Mouse (Mus musculus): ENCODE measurements at regions not wholly inside any gene's neighbourhood (a gene's known extent, or its start where the extent isn't known, plus 50 kb on each side); places are given as distances from the start of the nearest gene placed in this dataset.

- DNase-seq: no peak
Observed at GRCm38 (mm10) chr3:39062415-39062814, 175.7 kb downstream of the Fat4 start.

GRCm38 (mm10) chr3:39065457-39065856 lies 178.7 kb downstream of the Fat4 start:
- DNase-seq: no peak

GRCm38 (mm10) chr3:39069011-39069410 lies 182.3 kb downstream of the Fat4 start:
- DNase-seq: no peak

GRCm38 (mm10) chr3:39082678-39083270 lies 196.0 kb downstream of the Fat4 start:
- DNase-seq: no peak

- no peak for DNase-seq
Observed at GRCm38 (mm10) chr3:39088948-39089347, 202.2 kb downstream of the Fat4 start.

- no peak for DNase-seq
Observed at GRCm38 (mm10) chr3:39102324-39102723, 215.6 kb downstream of the Fat4 start.

- no peak for DNase-seq
Observed at GRCm38 (mm10) chr3:39109756-39110392, 223.1 kb downstream of the Fat4 start.

- DNase-seq: no peak
Observed at GRCm38 (mm10) chr3:39114056-39114455, 227.3 kb downstream of the Fat4 start.

GRCm38 (mm10) chr3:39114826-39115225 lies 228.1 kb downstream of the Fat4 start:
- no peak for DNase-seq

- no peak for DNase-seq
Observed at GRCm38 (mm10) chr3:39115441-39115840, 228.7 kb downstream of the Fat4 start.

GRCm38 (mm10) chr3:39122250-39122649 lies 235.5 kb downstream of the Fat4 start:
- no peak for DNase-seq

- no peak for DNase-seq
Observed at GRCm38 (mm10) chr3:39130532-39130931, 243.8 kb downstream of the Fat4 start.

- no peak for DNase-seq
Observed at GRCm38 (mm10) chr3:39165006-39165667, 278.4 kb downstream of the Fat4 start.

GRCm38 (mm10) chr3:39182646-39183045 lies 295.9 kb downstream of the Fat4 start:
- no peak for DNase-seq

- DNase-seq: no peak
Observed at GRCm38 (mm10) chr3:39195102-39195501, 308.4 kb downstream of the Fat4 start.

GRCm38 (mm10) chr3:39202662-39203061 lies 315.9 kb downstream of the Fat4 start:
- DNase-seq: no peak

- DNase-seq: no peak
Observed at GRCm38 (mm10) chr3:39208651-39209050, 321.9 kb downstream of the Fat4 start.

- no peak for DNase-seq
Observed at GRCm38 (mm10) chr3:39209382-39210165, 322.8 kb downstream of the Fat4 start.

GRCm38 (mm10) chr3:39211670-39212069 lies 324.9 kb downstream of the Fat4 start:
- DNase-seq: no peak

GRCm38 (mm10) chr3:39220011-39220706 lies 333.4 kb downstream of the Fat4 start:
- DNase-seq: no peak

GRCm38 (mm10) chr3:39220707-39221034 lies 333.9 kb downstream of the Fat4 start:
- no peak for DNase-seq

- no peak for DNase-seq
Observed at GRCm38 (mm10) chr3:39222059-39222458, 335.3 kb downstream of the Fat4 start.

- no peak for DNase-seq
Observed at GRCm38 (mm10) chr3:39234921-39235320, 348.2 kb downstream of the Fat4 start.

Measured in thymus, postnatal 25 days (tissue).